6 mouse cellular contexts compared by ENCODE assay signal in genomic region chr3:60468667-60469066, GRCm38 (mm10). TPM values are rescaled to one million over a fixed set of nuclear protein-coding genes. Genes with fewer than 3 reads are reported as not detected.
A peak's percentile ranks its signal among the peaks of the same experiment; 100 is the strongest.
DNase-seq lines count a peak whose midpoint lies in the region; ATAC-seq and TF ChIP-seq lines count a peak whose summit lies in the region.
"Not testable (repeated sequence)": the region's sequence is repeated elsewhere in the genome, so short reads cannot be mapped to it uniquely, and the experiment has no call there.

No protein-coding gene starts in this region.

- not testable (repeated sequence) for H3K9me3 ChIP-seq in liver, postnatal 0 days (ENCODE audit: low read length)

- H3K27me3 ChIP-seq in liver, postnatal 0 days (ENCODE audit: insufficient read depth, low read length): not testable (repeated sequence)

- not testable (repeated sequence) for H3K4me2 ChIP-seq in liver, postnatal 0 days (ENCODE audit: low read depth, low read length)

- not testable (repeated sequence) for H3K4me1 ChIP-seq in liver, postnatal 0 days (ENCODE audit: insufficient read depth)

- peaks cover 36% of the 10 kb centered on the region for H3K79me2 ChIP-seq in macrophage (ENCODE audit: inconsistent target)

- not testable (repeated sequence) for TF ChIP-seq EP300 in liver, postnatal 0 days (IDR thresholded peaks at IDR 0.05; ENCODE audit: low read depth)

- H3K4me3 ChIP-seq in liver, postnatal 0 days (ENCODE audit: low read depth, low read length); macrophage (ENCODE audit: inconsistent target): not testable (repeated sequence)

- H3K27ac ChIP-seq in liver, postnatal 0 days (ENCODE audit: low read depth): not testable (repeated sequence)
- peak overlapping the region; percentile 78 for H3K27ac ChIP-seq in macrophage

- WGBS in liver, postnatal 0 days (ENCODE audit: insufficient replicate concordance): 25% methylated on average over 2 of the region's 3 CpGs
- no CpG with 5 or more reads among the region's 3 CpGs for WGBS in macrophage (ENCODE audit: missing documents)

- TF ChIP-seq CTCF in liver, postnatal 0 days (IDR thresholded peaks at IDR 0.05; ENCODE audit: low read depth): not testable (repeated sequence)

- DNase-seq in liver, postnatal 0 days: not testable (repeated sequence)

- ATAC-seq in CD4-positive, CD25-positive, alpha-beta regulatory T cell, adult 4 months: peak; percentile 60
- ATAC-seq in cerebellum, adult (ENCODE audit: insufficient number of reproducible peaks, low FRiP score, low TSS enrichment): 0 out of 2 replicates have a peak, but pooled peaks have one; percentile 31
- ATAC-seq in hematopoietic stem cell, adult 5-6 weeks (replicated peaks in 1 of 2; ENCODE audit: insufficient read depth in 1 of 2, low FRiP score in 2 of 2, low TSS enrichment in 1 of 2, low read depth in 1 of 2, poor library complexity in 2 of 2, severe bottlenecking in 2 of 2): peak; percentile 86 to 87
- peak; percentile 61 for ATAC-seq in liver, postnatal 0 days
- peak; percentile 88 for ATAC-seq in monocyte, adult 5-6 weeks (replicated peaks; ENCODE audit: insufficient number of reproducible peaks, low FRiP score, low TSS enrichment, poor library complexity, severe bottlenecking)

- not testable (repeated sequence) for H3K36me3 ChIP-seq in liver, postnatal 0 days (replicated peaks; ENCODE audit: insufficient read depth, low read length); macrophage (ENCODE audit: inconsistent target)

- H3K9ac ChIP-seq in liver, postnatal 0 days (replicated peaks): not testable (repeated sequence)

RNA-seq across cellular contexts. Expression of gene Mbnl1, which starts 4.0 kb away (rescaled TPM):
- 1,000 to 10,000 TPM in 1 of 2 experiments, 100 to 1,000 TPM in 1; 862 to 1,011 TPM for polyA plus RNA-seq in CD4-positive, CD25-positive, alpha-beta regulatory T cell, adult 4 months (2017; shearing (Covaris generic))
- total RNA-seq in hematopoietic stem cell, adult 5-6 weeks (2017): 695 and 750 TPM in 2 replicates
- 61.3 and 73.3 TPM in 2 replicates for polyA plus RNA-seq in liver, postnatal 0 days (2015; fragmentation: Nextera tagmentation; extraction: Ambion mirVana)
- total RNA-seq in macrophage (2018; cell fraction: chromatin; rRNA removed): 1,000 to 10,000 TPM in 15 of 26 experiments, 100 to 1,000 TPM in 10, 10 to 100 TPM in 1; 83.6 to 1,534 (median 1,127) TPM
- total RNA-seq in macrophage (2018; cell fraction: cytosol; rRNA removed): 100 to 1,000 TPM; 334 to 648 (median 462) TPM
- total RNA-seq in macrophage (2018; cell fraction: nucleus; rRNA removed): 1,000 to 10,000 TPM in 11 of 26 experiments, 100 to 1,000 TPM in 15; 271 to 1,882 (median 927) TPM
- 311 to 412 TPM (median 370 TPM) in 3 replicates for polyA plus RNA-seq in macrophage (2018)
- 804 to 1,126 TPM (median 952 TPM) in 3 replicates for total RNA-seq in monocyte, adult 5-6 weeks (2017)

Comparison
In these comparisons a context has a peak if more than half of its experiments do, and no peak if none do; other contexts are left out.
1. ATAC-seq: peak in every context shown above with its lines; median percentile 88 in monocyte, adult 5-6 weeks; 86 in hematopoietic stem cell, adult 5-6 weeks; 61 in liver, postnatal 0 days; 60 in CD4-positive, CD25-positive, alpha-beta regulatory T cell, adult 4 months; 31 in cerebellum, adult.